Mouse (Mus musculus) common myeloid progenitor, adult 5-6 weeks (primary cell): Measurements from ENCODE around the gene Ceacam2. TPM values are rescaled to one million over a fixed set of nuclear protein-coding genes. Genes with fewer than 3 reads are reported as not detected.
"Not testable (repeated sequence)": the region's sequence is repeated elsewhere in the genome, so short reads cannot be mapped to it uniquely, and the experiment has no call there.

Source experiments
- ATAC-seq: replicated peaks from 2 replicates; pipeline ENCODE4 v1.8.0; 2016; ENCODE audit warnings: low read depth, mild to moderate bottlenecking, moderate TSS enrichment, inconsistent platforms; ENCODE audit not compliant: poor library complexity, severe bottlenecking
- total RNA-seq: library from RNA; stranded (forward); fragments of 200-1000, 187-1606 nt; gene quantifications from 2 replicates; pipeline ENCODE4 v1.2.3, GENCODE M21; 2017

The Ceacam2 gene
- total RNA-seq: not detected in 2 replicates

- ATAC-seq: peak; percentile 55
Observed at GRCm38 (mm10) chr7:25539376-25539907, at the start of gene Ceacam2. Gene Ceacam2 (minus strand): TSS chr7:25539857.

- no peak for ATAC-seq
Observed at GRCm38 (mm10) chr7:25585351-25586204, 45.9 kb upstream of the Ceacam2 start.

GRCm38 (mm10) chr7:25584651-25585050 is 45.0 kb upstream of the Ceacam2 start:
- ATAC-seq: no peak

GRCm38 (mm10) chr7:25582301-25582810 is 42.7 kb upstream of the Ceacam2 start:
- no peak for ATAC-seq

GRCm38 (mm10) chr7:25579441-25579840 is 39.8 kb upstream of the Ceacam2 start:
- ATAC-seq: no peak

GRCm38 (mm10) chr7:25576793-25577437 is 37.3 kb upstream of the Ceacam2 start:
- ATAC-seq: peak; percentile 98

GRCm38 (mm10) chr7:25576308-25576707 is 36.7 kb upstream of the Ceacam2 start:
- not testable (repeated sequence) for ATAC-seq

GRCm38 (mm10) chr7:25575870-25576269 is 36.2 kb upstream of the Ceacam2 start:
- ATAC-seq: no peak

- ATAC-seq: no peak
Observed at GRCm38 (mm10) chr7:25575105-25575504, 35.4 kb upstream of the Ceacam2 start.

- not testable (repeated sequence) for ATAC-seq
Observed at GRCm38 (mm10) chr7:25573806-25574205, 34.1 kb upstream of the Ceacam2 start.

- ATAC-seq: no peak
Observed at GRCm38 (mm10) chr7:25568721-25569120, 29.1 kb upstream of the Ceacam2 start.

GRCm38 (mm10) chr7:25541464-25541863 is 1.8 kb upstream of the Ceacam2 start:
- peak; percentile 68 for ATAC-seq

GRCm38 (mm10) chr7:25539954-25540353 is 297 bp upstream of the Ceacam2 start:
- ATAC-seq: peak; percentile 96

GRCm38 (mm10) chr7:25530837-25531236 is 8.8 kb downstream of the Ceacam2 start:
- no peak for ATAC-seq

- ATAC-seq: not testable (repeated sequence)
Observed at GRCm38 (mm10) chr7:25516070-25516777, 23.4 kb downstream of the Ceacam2 start.

GRCm38 (mm10) chr7:25515667-25516066 is 24.0 kb downstream of the Ceacam2 start:
- not testable (repeated sequence) for ATAC-seq

- ATAC-seq: no peak
Observed at GRCm38 (mm10) chr7:25509925-25510324, 29.7 kb downstream of the Ceacam2 start.

GRCm38 (mm10) chr7:25494649-25495048 is 45.0 kb downstream of the Ceacam2 start:
- ATAC-seq: no peak

GRCm38 (mm10) chr7:25490698-25491097 is 49.0 kb downstream of the Ceacam2 start:
- not testable (repeated sequence) for ATAC-seq

- ATAC-seq: not testable (repeated sequence)
Observed at GRCm38 (mm10) chr7:25489382-25489781, 50.3 kb downstream of the Ceacam2 start.
